Mouse (Mus musculus) brain, embryonic 18.5 days (tissue): ENCODE measurements around the gene Rabl3.

Source experiments
- DNase-seq: peaks from one replicate; pipeline ENCODE4 v3.0.0-alpha.2; 2012; ENCODE audit warnings: low read depth, low spot score

Gene Rabl3

DNA sequence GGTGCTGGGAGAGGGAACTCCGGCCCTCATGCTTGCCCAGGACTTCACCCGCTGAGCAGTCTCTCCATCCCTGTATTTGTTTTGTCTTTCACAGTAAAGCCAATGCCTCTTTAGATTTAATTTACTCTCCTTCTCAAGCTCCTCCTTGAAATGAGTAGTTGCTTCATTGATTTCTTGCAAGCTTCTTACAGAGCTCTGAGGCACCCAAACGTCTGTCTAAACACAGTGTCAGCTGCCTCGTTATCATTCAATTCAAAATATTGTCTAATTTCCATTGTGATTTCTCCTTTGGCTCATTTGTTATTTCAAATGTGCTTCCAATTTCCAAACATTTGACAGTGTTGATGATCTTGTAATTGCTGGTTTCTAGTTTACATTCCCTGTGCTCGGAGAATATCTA lies 6.6 kb downstream of the Rabl3 start:
- DNase-seq = no peak

DNA sequence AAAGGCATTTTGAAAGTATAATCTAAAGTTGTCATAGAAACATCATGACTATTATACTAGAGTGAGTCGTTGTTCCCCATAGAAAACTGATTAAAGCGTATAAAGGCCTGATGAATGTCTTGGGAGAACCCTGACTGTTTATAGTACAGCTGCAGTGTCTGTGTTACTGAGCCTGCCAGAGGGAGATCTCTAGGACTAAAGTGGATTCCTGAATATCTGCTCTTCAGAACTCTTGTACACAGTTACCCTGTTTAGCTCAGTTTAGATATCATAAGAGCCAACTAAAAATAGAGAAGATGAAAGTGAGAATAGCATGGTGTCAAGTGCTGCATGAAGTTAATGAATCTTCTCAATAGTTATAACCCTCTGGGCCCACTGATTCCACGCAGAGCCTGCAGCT lies 10.6 kb downstream of the Rabl3 start:
- DNase-seq = no peak

DNA sequence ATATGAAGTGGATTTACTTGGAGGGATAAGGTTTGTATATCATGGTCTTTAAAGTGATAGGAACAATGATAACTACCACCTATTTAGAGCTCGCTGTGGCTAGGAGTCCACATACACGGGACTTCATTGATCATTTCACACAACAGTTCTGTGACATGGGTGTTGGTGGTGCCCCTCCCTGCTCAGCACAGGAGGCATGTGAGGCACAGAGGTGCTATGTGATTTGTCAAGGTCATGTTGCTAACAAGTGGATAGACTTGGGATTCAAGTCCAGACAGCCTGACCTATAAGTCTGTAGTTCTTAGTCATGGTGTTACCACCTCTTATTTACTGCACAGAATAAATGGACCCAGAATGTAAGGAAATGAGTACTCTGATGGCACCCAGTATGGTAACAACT lies 11.3 kb downstream of the Rabl3 start:
- no peak for DNase-seq

DNA sequence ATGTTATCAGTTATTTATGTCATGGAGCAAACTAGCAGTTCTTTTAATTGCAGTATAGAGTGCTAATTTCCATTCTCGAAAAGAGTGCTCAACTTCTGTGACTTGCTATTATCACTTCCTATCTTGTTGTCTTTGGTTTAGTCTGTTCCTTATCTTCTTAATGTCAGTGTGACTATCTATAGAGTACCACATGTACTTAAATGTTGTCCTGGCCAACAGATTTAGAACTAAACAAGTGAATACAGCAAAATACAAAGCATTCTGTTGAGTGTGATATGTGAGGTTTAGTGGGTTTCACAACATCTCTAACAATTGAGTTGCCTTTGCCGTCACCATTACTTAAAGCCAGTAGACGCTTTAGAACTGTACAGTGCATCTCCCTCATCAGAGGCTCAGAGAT lies 13.1 kb downstream of the Rabl3 start:
- DNase-seq = no peak

DNA sequence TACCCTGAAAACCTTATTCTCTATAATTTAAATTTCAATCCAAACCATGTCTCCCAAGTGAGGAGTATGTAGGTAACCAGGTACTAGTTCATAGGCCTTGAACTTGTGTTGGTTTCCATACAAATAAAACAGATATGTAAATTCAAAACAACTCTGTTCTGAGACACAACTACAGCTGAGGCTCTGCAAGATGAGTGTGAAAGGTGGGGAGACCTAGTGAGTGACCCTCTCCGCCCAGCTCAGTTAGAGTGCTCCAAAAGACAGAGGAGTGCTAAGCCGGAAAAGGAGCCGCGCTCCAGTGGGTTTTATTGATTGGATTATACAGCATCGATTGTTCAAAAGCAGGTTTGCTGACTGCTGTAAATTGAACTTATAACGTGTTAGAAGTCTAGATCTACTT lies 22.7 kb downstream of the Rabl3 start:
- DNase-seq = no peak

DNA sequence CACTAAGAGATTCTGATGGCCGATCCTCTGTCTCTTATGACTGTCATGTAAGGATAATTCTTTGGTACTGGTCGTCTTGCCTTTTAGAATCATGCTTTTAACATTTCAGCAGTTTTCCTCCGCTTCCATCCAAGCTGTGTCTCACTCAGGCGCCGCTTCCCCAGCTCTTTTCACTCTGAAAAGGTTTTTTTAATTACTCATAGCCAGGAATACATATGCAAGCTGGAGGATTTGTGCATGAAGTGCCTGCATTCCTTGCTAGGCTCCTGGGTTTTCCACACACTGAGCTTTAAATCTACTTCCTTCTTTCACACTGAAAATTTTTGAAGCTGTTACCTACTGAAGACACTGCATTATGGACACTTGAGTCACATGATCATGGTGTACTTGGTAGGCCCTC lies 23.3 kb downstream of the Rabl3 start:
- no peak for DNase-seq

DNA sequence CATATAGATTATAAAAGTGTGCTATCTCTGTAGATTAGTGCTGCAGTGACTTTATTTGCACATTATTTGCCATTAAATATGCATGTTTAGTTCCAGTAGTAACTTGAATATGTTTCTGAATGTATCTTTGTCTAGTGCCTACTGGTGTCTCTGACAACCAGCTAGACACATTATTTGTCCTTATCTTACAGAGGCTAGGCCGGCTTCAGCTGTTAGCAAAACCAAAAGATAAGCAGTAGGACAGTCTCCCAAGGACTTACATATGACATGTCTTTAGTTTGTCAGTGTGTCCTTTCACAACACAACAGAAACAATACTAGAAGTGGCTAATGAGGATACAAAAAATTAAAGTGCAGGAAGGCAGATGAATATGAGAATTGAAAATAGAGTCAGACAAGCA lies 25.4 kb downstream of the Rabl3 start:
- DNase-seq = no peak

DNA sequence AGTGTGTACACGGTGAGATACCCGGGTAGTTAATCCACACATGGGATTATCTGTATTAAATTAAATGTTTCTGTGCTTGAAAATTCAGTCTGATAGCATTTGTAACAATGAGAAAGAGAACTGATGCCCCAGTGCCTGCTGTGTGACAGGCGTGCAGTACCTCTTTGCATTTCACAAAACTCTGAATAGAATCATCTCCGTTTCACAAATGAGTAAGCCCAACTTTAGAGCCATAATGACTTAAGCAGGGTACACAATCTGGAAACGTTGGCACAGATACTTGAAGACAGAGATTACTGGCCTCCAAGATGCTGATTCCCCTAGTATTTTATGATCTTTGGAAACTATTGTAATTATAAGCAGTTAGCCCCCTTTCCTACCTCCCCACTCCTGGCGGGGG lies 26.4 kb downstream of the Rabl3 start:
- no peak for DNase-seq

DNA sequence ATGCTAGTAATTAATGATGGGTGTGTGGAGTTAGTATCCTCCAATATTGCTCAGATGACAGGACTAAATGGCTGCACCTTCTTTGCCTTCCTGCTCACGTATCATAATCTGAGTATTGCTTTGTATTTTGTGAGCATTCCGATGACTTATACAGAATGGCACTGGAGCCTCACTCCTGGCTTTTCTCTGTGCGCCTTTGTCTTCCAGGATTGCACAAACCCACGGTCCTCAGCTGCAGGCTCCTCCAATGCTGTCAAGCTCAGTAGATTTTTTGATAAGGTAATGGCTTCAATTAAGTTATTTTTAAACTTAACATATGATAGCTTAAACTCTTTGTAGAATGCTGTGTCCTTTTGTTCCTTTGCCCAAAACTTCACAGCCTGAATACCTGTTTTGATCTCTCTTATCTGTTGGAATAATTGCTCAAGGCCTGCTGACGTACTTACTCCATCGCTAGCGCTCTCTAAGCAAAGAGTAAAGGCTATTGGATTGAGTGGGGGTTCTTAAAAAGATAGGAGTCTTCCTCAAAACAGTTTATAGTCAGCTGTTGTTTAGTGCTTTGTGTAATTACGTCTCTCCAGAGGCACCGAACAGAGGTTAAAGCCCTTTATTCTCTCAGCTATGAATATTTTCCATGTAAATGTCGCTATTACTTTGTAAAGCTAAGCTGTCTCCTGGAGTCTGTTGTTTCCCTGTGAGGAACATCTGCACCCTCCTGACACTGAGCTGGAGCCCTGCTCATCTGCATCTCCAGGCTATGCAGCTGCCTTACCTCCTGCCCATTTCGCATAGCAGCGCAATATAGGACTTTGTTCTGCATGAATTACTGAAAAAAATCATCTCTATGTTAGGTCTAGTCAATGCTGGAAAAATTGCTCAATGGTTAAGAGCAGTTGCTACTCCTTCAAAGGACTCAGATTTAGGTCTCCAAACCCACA lies 27.7 kb downstream of the Rabl3 start:
- DNase-seq = no peak

DNA sequence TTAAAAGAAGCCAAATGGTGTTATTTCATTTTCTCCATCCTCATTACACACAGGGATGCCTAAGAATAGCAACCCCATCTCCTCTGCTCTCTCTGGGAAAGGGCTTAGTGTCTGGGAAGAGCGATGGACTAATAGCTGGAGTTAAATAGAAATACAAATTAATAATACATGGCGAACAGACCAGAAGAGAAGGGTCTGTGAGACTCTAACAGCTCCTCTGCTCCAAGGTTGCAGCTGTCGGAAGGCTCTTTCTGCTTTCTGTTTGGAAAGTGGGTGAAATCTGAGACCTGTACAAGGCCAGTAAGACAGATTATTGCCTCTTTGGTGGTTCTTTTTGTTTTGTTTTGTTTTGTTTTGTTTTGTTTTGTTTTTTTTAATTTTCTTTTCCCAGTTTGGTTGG lies 31.9 kb downstream of the Rabl3 start:
- no peak for DNase-seq

DNA sequence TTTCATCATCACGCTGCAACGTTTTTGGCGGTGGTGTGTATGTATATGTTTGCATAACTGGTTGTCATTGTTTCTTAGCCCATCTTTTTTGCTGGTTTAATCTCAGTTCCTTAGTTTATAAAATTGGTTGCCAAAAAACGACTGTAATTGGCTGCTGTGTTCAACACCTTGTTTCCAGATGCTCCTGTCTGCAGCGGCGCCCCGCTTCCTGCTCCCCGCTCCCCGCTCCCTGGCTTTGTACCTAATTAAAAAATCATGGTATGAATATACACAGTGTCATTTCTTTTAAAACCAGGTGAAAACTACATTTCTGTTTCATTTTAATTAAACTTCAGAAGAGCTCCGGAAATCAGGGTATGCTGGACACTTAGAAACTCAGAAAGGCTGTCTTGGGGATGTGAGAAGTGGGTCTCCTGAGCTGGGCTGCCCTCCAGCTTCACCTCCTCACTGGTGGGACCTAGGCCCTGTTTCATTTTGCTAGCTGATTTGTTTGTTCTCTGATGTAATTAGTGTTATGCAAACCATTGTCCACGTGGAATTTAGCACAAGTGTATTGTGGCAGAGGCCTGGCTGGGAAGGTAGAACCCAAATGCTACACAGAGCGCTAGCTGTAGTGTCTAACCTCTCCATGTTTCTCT lies 32.6 kb downstream of the Rabl3 start:
- no peak for DNase-seq

DNA sequence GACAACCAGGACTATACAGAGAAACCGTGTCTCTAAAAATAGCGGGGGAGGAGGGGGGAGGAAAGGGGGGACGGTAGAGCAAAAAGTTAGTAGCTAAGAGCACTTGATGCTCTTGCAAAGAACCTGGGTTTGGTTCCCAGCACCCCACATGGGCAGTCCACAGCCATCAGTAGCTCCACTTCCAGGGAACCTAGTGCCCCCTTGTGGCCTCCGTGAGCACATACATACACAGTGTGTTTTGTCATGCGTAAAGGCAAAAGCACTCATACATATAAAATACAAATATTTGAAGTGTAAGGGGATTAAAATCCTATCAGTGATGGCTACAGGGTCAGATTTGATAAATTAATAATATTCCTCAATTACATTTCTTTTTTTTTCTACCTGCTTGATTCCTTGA lies 33.4 kb downstream of the Rabl3 start:
- no peak for DNase-seq

DNA sequence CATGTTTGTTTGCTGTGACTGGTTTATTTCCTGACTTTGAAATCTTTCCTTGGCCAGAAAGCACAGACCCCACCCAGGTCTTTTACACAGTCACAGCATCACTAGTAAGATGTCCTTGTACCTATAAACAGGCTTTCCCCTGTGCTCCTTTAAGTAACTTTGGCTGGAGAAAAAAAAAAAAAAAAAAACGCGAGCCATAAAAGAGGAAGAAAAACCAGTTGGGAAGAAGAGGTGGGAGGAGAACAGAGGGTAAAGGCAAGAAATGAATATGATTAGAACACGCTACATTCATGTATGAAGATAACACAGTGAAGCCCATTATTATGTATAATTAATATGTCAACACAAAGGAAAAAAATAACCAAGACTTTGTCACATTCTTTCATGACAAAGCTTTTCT lies 35.6 kb downstream of the Rabl3 start:
- no peak for DNase-seq

DNA sequence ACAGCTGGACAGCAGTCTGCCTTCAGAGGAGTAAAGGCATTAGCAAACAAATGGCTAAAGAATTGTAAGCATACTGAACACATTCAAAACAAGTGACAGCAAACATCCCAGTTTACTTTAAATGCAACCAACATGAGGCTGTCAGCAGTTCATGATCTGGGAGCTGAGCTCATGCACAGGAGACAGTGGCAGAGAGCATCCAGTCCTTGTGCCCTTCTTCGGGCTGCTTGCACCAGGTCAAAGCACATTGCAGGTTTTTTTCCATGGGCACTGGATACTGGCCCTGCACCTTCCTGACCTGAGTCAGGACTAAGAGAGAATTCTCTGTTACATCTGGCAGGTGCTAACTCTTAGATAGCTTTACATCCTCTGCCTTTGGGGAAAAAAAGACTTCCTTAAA lies 39.9 kb downstream of the Rabl3 start:
- DNase-seq = no peak

DNA sequence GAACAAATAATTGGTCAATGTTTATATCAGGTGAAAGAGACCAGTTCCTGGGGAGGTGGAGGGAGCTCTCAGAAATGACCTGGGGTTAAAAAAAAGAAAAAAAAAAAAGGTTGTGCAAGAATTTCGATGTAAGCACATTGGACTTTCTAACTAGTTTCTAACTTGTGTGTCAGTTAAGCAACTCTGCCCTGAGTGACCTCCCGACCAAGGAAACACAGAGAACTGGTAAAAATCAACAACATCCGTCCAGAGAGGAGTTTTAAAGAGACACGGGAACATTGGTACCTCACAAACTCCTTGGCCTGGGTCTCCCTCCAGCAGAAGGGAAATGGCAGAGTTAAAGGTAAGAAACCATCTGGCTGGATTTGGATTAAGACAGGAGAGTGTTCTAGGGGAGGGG lies 40.3 kb downstream of the Rabl3 start, which contains the start of gene Hgd:
Gene Hgd, plus strand, starts transcription at position 160 of the 400 bp plus-strand sequence.
- no peak for DNase-seq

DNA sequence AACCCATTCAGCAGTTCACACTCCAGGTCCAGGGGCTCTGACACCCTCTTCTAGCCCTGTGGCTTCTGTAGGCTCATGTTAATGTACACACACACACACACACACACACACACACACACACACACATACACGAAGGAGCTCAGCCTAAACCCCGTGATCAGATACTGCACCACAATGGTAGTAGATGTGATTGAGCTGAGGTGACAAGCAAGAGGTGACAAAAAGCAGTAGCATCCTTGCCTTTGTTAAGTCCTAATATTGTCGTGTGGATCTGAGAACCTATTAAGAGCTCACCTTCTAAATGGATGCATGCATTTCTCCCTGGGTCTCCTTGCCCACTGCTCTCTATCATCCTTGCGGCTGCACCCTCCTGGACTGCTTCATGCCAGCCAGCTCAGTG lies 41.0 kb downstream of the Rabl3 start:
- DNase-seq = no peak

DNA sequence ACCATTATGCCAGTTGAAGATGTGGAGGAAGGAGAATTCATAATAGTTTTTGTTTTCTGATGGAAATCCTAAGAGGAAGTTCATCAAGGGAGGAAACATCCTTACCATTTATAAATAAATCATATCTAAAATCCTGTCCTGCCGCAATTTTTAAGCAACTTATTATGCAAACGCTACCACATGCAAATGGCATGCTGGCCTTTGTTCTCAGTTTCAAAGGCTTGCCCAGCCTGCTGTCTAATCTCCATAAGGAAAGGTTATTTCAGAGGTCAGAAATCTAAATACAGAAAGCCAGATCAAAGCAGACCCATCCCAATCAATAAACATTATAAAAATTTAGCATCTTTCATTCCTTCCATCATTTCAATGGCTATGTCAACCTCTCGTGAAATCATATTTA lies 42.2 kb downstream of the Rabl3 start:
- no peak for DNase-seq

DNA sequence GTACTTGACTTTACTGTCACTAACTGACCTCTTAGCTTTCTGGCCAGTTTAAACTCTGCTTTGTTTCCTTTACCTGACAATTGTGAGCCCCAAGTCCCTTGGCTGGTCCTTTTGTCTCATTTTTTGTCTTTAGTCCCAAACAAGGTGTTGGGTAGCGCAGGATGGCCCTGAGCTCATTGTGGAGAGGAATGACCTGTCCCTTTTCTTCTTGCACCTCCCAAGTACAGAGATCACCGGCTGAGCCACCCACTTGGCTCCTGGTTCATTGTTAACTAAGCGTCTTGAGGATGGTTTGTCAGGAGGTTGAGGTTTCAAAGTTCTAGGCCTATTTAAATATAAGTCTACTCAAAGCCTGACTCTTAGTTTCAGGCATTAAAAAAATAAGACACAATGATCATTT lies 43.6 kb downstream of the Rabl3 start:
- DNase-seq = no peak

DNA sequence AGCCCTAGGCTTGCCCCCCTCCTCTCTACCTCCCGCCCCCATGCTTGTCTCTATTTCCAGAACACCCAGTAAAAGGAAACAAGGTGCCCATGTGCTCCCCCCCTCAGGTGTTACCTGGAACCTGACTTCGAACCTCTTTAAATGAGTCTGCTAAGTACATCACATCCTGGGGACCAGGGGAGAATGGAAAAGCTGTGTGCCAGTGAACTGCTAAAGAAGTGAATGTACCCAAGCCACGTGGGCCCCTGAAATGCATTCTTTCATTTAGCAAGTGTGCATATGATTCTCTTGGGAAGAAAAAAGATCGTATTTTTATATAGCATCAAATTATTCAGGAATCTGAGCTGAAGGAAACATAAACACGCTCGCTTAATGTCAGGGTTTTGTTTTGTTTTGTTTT lies 44.1 kb downstream of the Rabl3 start:
- DNase-seq = no peak

DNA sequence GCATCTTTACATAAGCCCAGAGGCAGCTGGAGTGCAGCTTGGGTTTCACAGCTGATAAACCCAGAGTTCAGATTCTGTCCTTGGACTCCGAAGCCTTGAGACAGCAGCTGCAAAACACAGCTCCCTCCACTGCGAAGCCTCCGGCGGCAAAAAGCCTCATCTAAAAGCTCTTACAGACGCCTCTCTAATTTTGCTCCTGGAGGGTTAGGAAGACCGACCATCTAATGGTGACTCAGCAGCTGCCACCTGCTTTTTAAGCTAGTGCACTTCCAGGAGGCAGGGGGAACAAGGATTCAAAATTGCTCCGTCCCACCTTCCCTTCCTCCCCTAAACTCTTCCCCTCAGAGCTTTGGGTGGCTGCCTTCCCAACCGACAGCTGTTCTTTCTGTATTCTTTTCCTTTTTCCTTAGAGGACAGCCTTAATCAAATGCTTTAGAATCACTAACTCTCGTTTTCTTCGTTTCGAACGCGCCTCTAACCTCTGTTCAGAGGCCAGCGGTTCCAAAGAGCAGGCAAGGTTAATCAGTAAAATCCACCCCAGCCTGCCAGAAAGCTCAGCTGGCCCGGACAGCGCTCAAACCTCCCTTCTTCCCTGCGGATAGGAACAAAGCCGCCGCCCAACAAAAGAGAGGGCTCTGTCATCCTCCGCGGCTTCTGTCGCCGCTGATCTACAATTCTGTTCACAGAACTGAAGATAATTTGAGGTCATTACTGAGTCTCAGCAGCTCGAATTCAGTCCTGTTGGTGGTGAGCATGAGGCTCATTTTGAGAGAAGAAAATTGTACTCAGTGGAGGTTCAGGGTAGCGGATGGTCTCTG lies 44.7 kb downstream of the Rabl3 start:
- DNase-seq = peak; percentile 45

DNA sequence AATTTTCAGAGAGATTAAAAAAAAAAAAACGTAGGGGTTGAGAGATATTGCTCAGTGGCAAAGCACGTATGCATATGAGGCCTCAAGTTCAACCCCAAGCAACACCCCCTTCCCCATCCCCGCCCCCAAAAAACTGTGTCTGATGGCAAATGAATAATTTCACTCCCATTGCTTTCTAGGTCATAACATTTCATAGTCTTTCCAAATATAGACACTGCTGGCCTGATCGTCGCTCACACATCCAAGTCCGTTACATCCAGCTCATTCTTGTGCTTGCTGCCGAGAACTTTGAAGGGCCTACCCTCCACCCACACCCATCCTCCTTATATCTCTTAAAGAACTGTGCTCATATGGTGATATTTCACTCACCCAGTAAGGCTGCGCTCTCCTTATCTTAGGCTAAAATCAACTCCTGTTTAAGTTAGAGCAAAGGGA lies 45.5 kb downstream of the Rabl3 start:
- DNase-seq = no peak

DNA sequence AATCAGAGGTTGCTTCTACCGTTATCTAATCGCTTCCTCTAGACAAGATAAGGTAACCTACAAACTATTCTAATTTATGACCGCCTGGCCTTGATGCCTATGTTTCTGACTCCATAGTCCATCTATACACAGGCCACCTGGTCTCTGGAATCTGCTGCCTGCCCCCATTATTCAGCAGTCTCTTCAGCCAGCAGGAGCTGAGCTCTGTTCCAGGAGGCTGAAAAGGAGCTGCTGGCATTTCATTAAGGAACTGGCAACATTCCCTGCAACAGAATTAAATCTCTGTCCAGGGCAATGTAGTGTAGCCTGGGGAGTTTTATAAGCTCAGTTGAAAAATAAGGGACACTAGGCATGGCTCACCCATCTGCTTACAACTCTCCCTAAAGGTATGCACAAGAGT lies 51.2 kb downstream of the Rabl3 start:
- DNase-seq = no peak
